Mouse (Mus musculus) adrenal gland, postnatal 36 days (tissue): Measurements from ENCODE around the gene Hpca. TPM values are rescaled to one million over a fixed set of nuclear protein-coding genes. Genes with fewer than 3 reads are reported as not detected.

Experiments
- DNase-seq, 2 experiments: peaks; one replicate each; pipeline ENCODE4 v3.0.0; 2021; ENCODE audit warnings: mixed read lengths in 1 of 2
- long read RNA-seq, 2 experiments: library from polyadenylated mRNA; stranded (forward); transcript quantifications; one replicate each; pipeline ENCODE4 v2.0.0; 2021; ENCODE audit warnings: borderline sequencing depth in 2 of 2
- total RNA-seq, 2 experiments: library from RNA; stranded (reverse); gene quantifications; 2 replicates each; pipeline ENCODE4 v1.2.3; 2021

Gene Hpca
- 1 to 10 TPM; 1.2 to 1.3 TPM for total RNA-seq
- long read RNA-seq, experiment 1, partial matches to known transcripts: 0 of 3 reads
- long read RNA-seq, experiment 1, other reads (novel, unspliced or antisense): 0 of 3 reads
- long read RNA-seq, experiment 2, partial matches to known transcripts: 0 of 2 reads
- long read RNA-seq, experiment 2, other reads (novel, unspliced or antisense): 0 of 2 reads

- DNase-seq: no peak
Observed at GRCm38 (mm10) chr4:129121569-129122086, at the start of gene Hpca. Gene Hpca (minus strand): TSS chr4:129122036.

GRCm38 (mm10) chr4:129161581-129162255 is 39.9 kb upstream of the Hpca start:
- peak; percentile 15 to 25 for DNase-seq

- peak; percentile 46 to 47 for DNase-seq
Observed at GRCm38 (mm10) chr4:129161076-129161475, 39.2 kb upstream of the Hpca start.

GRCm38 (mm10) chr4:129158549-129158948 is 36.7 kb upstream of the Hpca start:
- DNase-seq: peak; percentile 29 to 41

- no peak for DNase-seq
Observed at GRCm38 (mm10) chr4:129157541-129157940, 35.7 kb upstream of the Hpca start.

GRCm38 (mm10) chr4:129151276-129151811 is 29.5 kb upstream of the Hpca start:
- DNase-seq: no peak

GRCm38 (mm10) chr4:129149321-129149720 is 27.5 kb upstream of the Hpca start:
- DNase-seq: no peak

- DNase-seq: no peak
Observed at GRCm38 (mm10) chr4:129147552-129148103, 25.8 kb upstream of the Hpca start.

GRCm38 (mm10) chr4:129146392-129146791 is 24.6 kb upstream of the Hpca start:
- no peak for DNase-seq

- no peak for DNase-seq
Observed at GRCm38 (mm10) chr4:129145943-129146342, 24.1 kb upstream of the Hpca start.

- DNase-seq: no peak
Observed at GRCm38 (mm10) chr4:129145411-129145810, 23.6 kb upstream of the Hpca start.

GRCm38 (mm10) chr4:129144401-129145367 is 22.8 kb upstream of the Hpca start:
- no peak for DNase-seq

GRCm38 (mm10) chr4:129143509-129143908 is 21.7 kb upstream of the Hpca start:
- no peak for DNase-seq

GRCm38 (mm10) chr4:129142439-129143045 is 20.7 kb upstream of the Hpca start:
- DNase-seq: peak in 1 of 2 experiments; percentile 22

- DNase-seq: peak in 1 of 2 experiments; percentile 35
Observed at GRCm38 (mm10) chr4:129141560-129142438, 20.0 kb upstream of the Hpca start.

GRCm38 (mm10) chr4:129140808-129141207 is 19.0 kb upstream of the Hpca start:
- DNase-seq: no peak

GRCm38 (mm10) chr4:129139642-129140041 is 17.8 kb upstream of the Hpca start:
- no peak for DNase-seq

- DNase-seq: no peak
Observed at GRCm38 (mm10) chr4:129137392-129138321, 15.8 kb upstream of the Hpca start.
